Mouse (Mus musculus) megakaryocyte, embryonic 14.5 days (primary cell): ENCODE measurements around the gene Mapk7.

Experiments
- FLI1 ChIP-seq: IDR thresholded peaks from 2 replicates; pipeline ENCODE4 v1.6.1; 2012; ENCODE audit warnings: low read length, inconsistent platforms, mixed read lengths
- GATA1 ChIP-seq: IDR thresholded peaks from 3 replicates; pipeline ENCODE4 v1.6.1; 2012; ENCODE audit warnings: mixed read lengths, low read length, inconsistent platforms, borderline replicate concordance

GRCm38 (mm10) chr11:61484613-61485540 is 9.3 kb downstream of the Mapk7 start, which contains the start of gene Mfap4:
- TF ChIP-seq GATA1 (no peak), FLI1 (no peak)
